Mouse (Mus musculus) left cerebral cortex, adult 2 months (tissue): ENCODE measurements at regions not wholly inside any gene's neighbourhood (a gene's known extent, or its start where the extent isn't known, plus 50 kb on each side); places are given as distances from the start of the nearest gene placed in this dataset.
A peak's percentile ranks its signal among the peaks of the same experiment; 100 is the strongest.

Source experiments
- DNase-seq, 2 experiments: peaks; one replicate each; pipeline ENCODE4 v3.0.0; 2021 to 2022; ENCODE audit warnings: low spot score in 2 of 2, mixed read lengths in 1 of 2; ENCODE audit errors: extremely low spot score in 1 of 2
- H3K27ac ChIP-seq: fragments of 200-600 bp; 2 replicates; pipeline ENCODE4 v1.8.1; 2022
- H3K4me3 ChIP-seq: fragments of 200-600 bp; 2 replicates; pipeline ENCODE4 v1.8.1; 2022
- CTCF ChIP-seq: fragments of 200-600 bp; IDR thresholded peaks from 2 replicates; pipeline ENCODE4 v1.8.1; 2022; ENCODE audit warnings: antibody characterized with exemption, mild to moderate bottlenecking, moderate library complexity
- intact Hi-C: fragments of 180-260 bp; cut with DNase I; formaldehyde crosslinking; loops from one replicate; pipeline ENCODE4 v1.15.1; 2025

DNA sequence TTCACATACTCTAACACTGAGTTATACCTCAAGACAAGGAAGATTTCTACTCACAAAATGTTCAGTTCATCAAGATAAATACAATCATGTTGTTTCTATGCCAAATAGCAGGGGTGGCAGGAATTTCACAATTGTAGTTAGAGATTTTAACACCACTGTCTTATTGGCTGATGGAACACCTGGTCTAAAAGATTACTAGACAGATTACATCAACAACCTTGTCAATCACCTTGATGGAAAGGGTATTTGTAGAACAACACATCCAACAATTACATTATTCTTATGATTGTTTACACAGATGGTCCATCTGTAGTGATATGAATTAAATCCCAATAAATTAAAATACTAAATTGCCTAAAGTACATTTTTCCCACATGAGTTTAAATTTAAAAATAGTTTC lies 657.4 kb downstream of the Hdgfl1 start:
- Histone ChIP-seq H3K27ac (no peak overlapping the region), H3K4me3 (no peak overlapping the region)
- no peak for TF ChIP-seq CTCF
- DNase-seq: no peak
- intact Hi-C loops: no loop called here

DNA sequence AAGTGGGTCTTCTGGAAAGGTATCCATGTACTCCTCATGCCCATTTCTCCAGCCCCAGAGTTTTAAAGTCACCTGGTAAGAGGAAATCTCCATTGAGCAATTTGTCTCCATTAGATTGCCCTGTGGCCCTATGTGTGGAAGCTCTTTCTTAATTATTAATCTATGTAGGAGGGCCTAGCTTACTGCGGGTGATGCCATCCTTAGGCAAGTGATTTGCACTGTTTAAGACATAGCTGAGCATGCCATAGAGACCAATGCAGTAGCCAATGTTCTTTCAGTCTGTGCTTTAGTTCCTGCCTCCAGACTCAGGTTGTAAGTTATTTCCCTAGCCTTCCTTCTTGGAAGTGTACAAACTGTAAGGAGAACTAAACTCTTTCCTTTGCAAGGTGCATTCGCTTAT lies 661.0 kb downstream of the Hdgfl1 start:
- intact Hi-C loops: no loop called here
- no peak overlapping the region for H3K4me3 ChIP-seq
- H3K27ac ChIP-seq: no peak overlapping the region
- no peak for DNase-seq
- TF ChIP-seq CTCF: no peak

GRCm38 (mm10) chr13:26088727-26089126 lies 681.2 kb downstream of the Hdgfl1 start:
- no peak for TF ChIP-seq CTCF
- Histone ChIP-seq H3K27ac (no peak overlapping the region), H3K4me3 (no peak overlapping the region)
- intact Hi-C loops: no loop called here
- no peak for DNase-seq

- Histone ChIP-seq H3K4me3 (no peak overlapping the region), H3K27ac (no peak overlapping the region)
- intact Hi-C loops: no loop called here
- TF ChIP-seq CTCF: no peak
- no peak for DNase-seq
These were observed 689.2 kb downstream of the Hdgfl1 start for GRCm38 (mm10) chr13:26080814-26081213.

DNA sequence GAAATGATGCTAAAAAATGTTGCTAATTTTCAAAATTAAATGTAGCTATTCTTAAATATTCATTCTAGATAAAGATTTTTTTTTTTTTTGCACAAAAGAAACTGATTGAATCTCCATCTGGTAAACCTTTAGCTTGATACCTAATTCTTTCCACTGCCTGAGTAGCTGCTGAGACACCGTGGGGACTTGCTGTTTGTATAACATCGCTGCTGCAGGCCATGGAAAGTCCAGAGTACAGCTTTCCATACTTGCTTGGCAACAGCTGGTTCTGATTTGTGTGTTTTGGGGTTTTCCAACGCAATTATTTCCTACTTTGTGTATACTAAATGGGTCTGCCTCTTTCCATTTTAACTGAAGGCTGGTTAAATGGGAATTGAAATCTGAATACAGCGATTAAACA lies 689.7 kb downstream of the Hdgfl1 start:
- Histone ChIP-seq H3K4me3 (no peak overlapping the region), H3K27ac (no peak overlapping the region)
- intact Hi-C loops: no loop called here
- DNase-seq: no peak
- TF ChIP-seq CTCF: no peak

DNA sequence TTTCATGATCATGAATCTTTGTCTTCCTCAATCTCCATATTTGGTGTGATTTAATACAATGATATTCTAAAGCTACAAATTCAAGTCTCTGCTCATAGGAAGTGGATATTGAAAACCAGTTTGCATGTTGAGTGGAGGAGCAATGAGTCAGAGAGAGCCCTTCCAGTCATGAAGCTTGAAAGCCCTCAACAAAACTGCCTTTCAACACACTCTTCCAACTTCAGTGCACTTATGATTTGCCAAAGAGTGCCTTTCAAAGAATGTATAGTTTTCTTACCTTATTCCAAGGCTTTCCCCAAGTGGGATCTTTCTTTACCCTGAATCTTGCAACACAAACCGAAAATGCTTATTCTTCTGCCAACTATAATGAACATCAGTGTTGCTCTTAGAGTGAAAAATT lies 690.6 kb downstream of the Hdgfl1 start:
- no peak for TF ChIP-seq CTCF
- no peak overlapping the region for H3K27ac ChIP-seq

DNA sequence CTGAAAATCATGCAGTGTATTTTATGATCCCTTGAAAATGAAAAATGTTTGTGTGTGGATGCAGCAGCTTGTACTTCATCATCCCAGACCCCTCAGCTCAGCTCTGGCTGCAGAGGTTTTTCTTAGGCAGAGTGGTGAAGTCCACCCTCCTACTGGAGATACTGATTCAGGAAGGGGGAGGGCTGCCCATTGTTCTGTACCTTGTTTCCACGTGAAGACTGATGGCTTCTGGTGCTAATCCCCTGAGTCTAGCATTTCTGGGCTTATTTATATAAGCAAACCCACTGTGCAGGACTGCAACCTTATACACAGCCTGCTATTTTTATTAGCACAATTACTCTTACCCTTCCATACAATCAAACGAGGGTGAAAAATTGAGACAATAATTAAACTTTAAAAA lies 708.6 kb downstream of the Hdgfl1 start:
- intact Hi-C loops: no loop called here
- H3K4me3 ChIP-seq: no peak overlapping the region
- no peak for TF ChIP-seq CTCF
- no peak overlapping the region for H3K27ac ChIP-seq
- DNase-seq: no peak

More for the DNA sequence above, 690.6 kb downstream of the Hdgfl1 start:
- no peak overlapping the region for H3K4me3 ChIP-seq
- no peak for DNase-seq
- intact Hi-C loops: no loop called here

DNA sequence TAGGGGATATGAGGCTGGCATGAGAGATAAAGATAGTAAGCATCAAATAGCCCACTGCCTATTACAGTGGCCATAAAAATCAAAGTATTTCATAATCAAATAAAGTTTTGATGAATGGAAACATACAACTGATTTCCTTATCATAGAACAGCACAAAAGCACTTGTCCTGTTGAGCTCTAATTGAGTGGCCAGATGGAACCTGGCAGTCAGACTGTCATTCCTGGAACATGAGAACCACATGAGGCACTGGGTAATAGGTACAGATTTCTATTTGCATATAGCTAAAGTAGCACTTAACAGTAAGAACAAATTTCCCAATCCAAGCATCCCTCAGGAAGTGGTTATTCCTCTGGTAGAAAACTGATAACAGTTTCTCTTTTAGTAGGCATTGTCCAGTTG lies 732.3 kb downstream of the Hdgfl1 start:
- no peak for DNase-seq
- no peak overlapping the region for H3K4me3 ChIP-seq

GRCm38 (mm10) chr13:26026386-26026785 lies 743.6 kb downstream of the Hdgfl1 start:
- intact Hi-C loops: no loop called here

More for the DNA sequence above, 732.3 kb downstream of the Hdgfl1 start:
- intact Hi-C loops: no loop called here
- H3K27ac ChIP-seq: no peak overlapping the region
- TF ChIP-seq CTCF: no peak

DNA sequence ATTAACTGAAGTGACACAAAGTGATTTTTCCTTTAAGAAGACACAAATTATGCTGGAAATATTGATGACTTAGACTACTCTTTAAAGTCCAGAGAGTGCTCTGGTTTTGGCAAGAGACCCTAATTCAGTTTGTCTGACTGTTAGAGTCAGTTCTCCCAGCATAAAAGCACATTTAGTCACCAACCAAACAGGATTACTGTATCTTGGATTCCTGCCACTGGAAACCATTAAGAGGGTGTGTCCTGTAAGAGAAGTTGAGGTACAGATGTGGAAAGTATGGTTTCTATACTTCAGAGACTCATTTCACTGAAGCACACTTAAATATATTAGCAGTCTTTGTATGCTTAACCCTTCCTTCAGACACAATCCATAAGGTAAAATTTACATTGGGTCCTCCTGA lies 745.3 kb downstream of the Hdgfl1 start:
- intact Hi-C loops: no loop called here
- H3K27ac ChIP-seq: no peak overlapping the region
- TF ChIP-seq CTCF: no peak
- H3K4me3 ChIP-seq: no peak overlapping the region
- no peak for DNase-seq

More at GRCm38 (mm10) chr13:26026386-26026785, 743.6 kb downstream of the Hdgfl1 start:
- Histone ChIP-seq H3K27ac (no peak overlapping the region), H3K4me3 (no peak overlapping the region)
- no peak for DNase-seq
- TF ChIP-seq CTCF: no peak

GRCm38 (mm10) chr13:26020491-26020890 lies 749.5 kb downstream of the Hdgfl1 start:
- no peak overlapping the region for H3K27ac ChIP-seq
- DNase-seq: no peak
- TF ChIP-seq CTCF: no peak
- intact Hi-C loops: no loop called here
- H3K4me3 ChIP-seq: no peak overlapping the region

- no peak for TF ChIP-seq CTCF
- peak overlapping the region; percentile 19; the same call in 1 of the 2 replicates for H3K27ac ChIP-seq
- no peak overlapping the region for H3K4me3 ChIP-seq
- DNase-seq: peak; percentile 18 to 22
- intact Hi-C loops: loop anchor here (1.0 to 10.0 kb wide), 2 partner anchors 51 to 334 kb away; no protein-coding TSS in a partner anchor
These were observed 738.8 kb upstream of the Nrsn1 start for GRCm38 (mm10) chr13:26009131-26009530.

GRCm38 (mm10) chr13:26004768-26005560 lies 734.7 kb upstream of the Nrsn1 start:
- intact Hi-C loops: loop anchor here (10.0 kb wide), 1 partner anchor 330 kb away; no protein-coding TSS in a partner anchor
- H3K27ac ChIP-seq: no peak overlapping the region
- no peak for TF ChIP-seq CTCF
- H3K4me3 ChIP-seq: no peak overlapping the region
- DNase-seq: no peak
